Mouse (Mus musculus): Measurements from ENCODE around the gene Dgat2l6. TPM values are rescaled to one million over a fixed set of nuclear protein-coding genes. Genes with fewer than 3 reads are reported as not detected.

The Dgat2l6 gene
- not detected for total RNA-seq (2021)

DNA sequence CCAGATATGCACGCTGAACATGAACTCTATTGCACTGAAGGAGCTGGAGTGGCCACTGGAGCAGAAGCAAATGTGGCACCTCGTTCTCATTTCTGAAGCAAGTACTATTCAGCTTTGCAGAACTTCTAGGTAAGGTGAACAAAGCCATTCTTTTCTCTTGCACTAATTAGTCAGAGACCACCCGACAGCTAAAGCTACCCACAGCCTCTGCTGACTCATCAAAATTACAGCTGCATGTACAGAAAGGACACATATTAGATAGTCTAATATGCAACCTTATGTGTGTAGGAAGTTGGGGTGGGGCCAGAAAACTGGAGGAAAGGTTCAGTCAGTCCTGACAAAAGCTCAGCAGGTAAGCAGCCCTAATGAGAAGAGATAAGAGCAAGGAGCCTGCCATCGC lies at the start of gene Dgat2l6:
Dgat2l6 (plus strand) TSS at position 368 of the 400 bp plus-strand sequence.
- intact Hi-C loops (cut with DNase I) = no loop called here
- DNase-seq (ENCODE audit: low spot score) = no peak

DNA sequence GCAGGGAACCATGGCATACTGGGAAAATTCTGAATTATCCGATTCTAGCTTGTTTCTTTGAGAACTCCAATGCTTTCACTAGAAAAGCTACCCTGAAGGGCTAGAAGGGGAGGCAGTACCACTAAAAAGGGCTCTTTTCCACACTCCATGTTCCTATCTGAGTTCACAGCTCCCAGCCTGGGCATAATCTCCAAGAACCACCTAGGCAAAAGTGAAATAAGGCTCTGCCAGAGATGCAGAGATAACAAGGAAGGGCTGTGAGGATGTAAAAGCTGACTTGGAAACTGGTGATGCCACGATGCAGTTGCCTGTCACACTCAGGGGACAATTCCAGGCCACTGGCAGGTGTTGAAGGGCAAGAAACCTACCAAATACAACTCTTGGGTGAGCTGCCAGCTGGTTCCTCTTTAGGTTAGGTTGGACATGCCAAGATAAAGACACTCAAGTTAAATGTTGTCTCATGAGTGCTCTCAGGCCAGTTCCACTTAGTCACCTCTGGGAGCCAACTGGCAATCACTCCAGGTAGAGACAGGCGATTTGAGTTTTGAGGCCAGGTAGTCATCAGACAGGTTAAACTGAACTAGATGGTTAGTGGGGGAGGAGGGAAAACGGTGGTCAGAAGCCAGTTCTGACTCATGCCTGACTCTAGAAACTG lies 48.9 kb upstream of the Dgat2l6 start:
- DNase-seq (ENCODE audit: low spot score) = no peak
- intact Hi-C loops (cut with DNase I) = no loop called here

DNA sequence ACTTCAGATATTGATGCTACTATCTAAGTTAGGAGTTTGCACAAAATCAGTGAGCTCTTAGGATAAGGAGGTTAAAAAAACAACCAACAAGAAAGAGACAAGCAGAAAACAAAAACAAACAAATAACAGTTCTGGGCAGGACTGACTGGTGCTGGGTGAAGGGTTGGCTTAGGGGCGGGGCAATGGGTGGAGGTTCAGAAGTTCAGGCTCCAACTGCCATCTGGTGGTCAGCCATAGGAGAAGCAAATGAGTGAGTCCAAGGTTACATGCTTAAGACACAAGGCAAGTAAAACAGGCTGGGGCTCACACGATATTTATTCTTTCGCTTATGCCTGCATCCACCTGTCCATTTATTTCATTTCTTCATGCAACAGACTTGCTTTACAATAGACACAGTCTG lies 44.3 kb upstream of the Dgat2l6 start:
- peak; percentile 19 for DNase-seq (ENCODE audit: low spot score)
- intact Hi-C loops (cut with DNase I) = loop anchor here (1.0 to 5.0 kb wide), 5 partner anchors 83 to 1350 kb away; no protein-coding TSS in a partner anchor

DNA sequence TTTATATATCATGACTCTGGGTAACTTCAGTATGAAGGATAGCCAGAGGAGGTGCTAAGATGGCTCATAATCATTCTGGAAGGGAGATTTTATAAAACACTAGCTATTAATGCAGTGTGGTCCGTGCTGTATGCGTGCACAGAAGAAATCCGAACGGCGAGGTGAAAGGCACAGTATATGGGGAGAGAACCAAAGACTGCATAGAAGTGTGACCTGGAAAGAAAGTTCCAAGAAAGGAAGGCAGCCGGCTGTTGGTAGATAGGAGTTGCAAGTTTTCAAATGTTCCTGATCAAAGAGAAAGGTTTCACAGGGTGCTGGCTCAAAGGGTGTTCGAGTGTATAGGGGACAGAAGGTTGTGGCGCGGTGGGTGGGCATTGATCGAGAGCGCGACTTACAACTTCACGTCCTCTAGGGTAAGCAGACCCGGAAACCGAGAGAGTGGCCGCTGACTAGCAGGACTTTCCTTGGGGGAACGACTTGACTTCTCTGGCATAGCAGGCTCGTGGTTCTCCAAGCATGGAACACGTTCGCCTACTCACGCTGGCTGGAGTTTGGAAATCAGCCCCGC lies 31.1 kb upstream of the Dgat2l6 start:
- intact Hi-C loops (cut with DNase I) = no loop called here

DNA sequence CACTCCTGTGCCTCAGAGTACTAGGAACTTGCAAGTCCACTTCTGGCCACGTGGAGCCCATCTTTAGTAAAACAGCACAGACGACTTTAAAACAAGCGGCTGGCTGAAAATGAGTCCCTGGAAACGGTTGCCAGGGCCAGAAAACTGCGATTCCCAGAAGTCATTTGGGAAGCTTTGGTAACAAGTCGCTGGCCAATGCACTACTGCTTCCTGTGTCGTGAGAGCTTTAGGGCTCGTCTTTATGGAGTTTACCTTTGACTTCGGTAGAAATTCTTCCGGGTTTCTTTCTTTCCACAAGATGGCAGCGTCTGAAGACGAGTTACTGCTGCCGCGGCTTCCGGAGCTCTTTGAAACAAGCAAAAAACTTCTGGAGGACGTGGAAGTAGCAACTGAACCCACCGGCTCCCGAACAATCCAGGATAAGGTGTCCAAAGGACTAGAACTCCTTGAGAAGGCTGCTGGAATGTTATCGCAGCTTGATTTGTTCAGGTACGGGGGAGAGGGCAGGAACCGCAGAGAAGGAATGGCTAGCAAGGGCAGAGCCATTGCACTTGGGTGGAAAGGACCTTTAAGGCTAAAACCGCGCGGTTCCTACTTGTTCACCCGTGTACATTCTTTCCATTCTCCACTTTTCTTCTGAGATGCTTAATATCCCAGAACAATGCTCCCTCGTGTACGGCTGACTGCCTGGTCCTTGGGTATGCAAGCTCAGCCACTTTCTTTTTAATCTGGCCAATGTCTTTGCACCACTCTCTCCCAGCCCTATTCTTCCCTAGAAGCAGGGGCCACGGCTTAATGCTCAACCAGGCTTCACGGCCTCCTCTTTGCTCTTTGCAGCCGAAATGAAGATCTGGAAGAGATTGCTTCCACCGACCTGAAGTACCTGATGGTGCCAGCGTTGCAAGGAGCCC lies 30.3 kb upstream of the Dgat2l6 start, which contains the start of gene Igbp1:
Igbp1 (plus strand) TSS at position 224 of the 911 bp plus-strand sequence.
- DNase-seq (ENCODE audit: low spot score) = peak; percentile 67
- intact Hi-C loops (cut with DNase I) = no loop called here

More for the DNA sequence above, 31.1 kb upstream of the Dgat2l6 start:
- no peak for DNase-seq (ENCODE audit: low spot score)

- DNase-seq (ENCODE audit: low spot score) = no peak
- intact Hi-C loops (cut with DNase I) = loop anchor here (10.0 kb wide), 1 partner anchor 230 kb away; no protein-coding TSS in a partner anchor
Measured at GRCm38 (mm10) chrX:100504175-100504851, 20.3 kb upstream of the Dgat2l6 start.

- no peak for DNase-seq (ENCODE audit: low spot score)
- intact Hi-C loops (cut with DNase I) = loop anchor here (10.0 kb wide), 1 partner anchor 227 kb away; no protein-coding TSS in a partner anchor
Measured at GRCm38 (mm10) chrX:100508164-100508563, 16.5 kb upstream of the Dgat2l6 start.

- intact Hi-C loops (cut with DNase I) = loop anchor here (10.0 kb wide), 1 partner anchor 225 kb away; no protein-coding TSS in a partner anchor
- no peak for DNase-seq (ENCODE audit: low spot score)
Measured at GRCm38 (mm10) chrX:100509921-100510320, 14.7 kb upstream of the Dgat2l6 start.

DNA sequence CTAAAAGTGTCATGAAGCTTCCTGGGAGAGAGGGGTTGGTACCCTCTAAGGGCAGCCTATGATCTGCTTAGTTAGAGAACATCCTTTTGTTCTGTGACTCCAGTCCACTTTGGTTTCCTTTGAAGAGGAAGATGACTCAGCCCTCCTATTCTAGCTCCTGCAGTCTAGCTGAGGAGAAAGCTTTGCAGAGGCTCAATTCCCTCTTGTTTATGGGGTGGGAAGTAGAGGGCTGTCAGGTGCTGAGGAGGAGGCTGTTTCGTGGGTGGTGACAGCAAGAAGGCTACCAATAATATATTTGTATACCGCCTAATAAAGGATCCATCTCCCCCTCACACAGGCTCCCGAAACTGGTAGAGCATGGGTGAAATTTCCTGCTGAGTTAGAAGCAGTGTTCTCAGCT lies 8.0 kb upstream of the Dgat2l6 start:
- DNase-seq (ENCODE audit: low spot score) = no peak
- intact Hi-C loops (cut with DNase I) = no loop called here

DNA sequence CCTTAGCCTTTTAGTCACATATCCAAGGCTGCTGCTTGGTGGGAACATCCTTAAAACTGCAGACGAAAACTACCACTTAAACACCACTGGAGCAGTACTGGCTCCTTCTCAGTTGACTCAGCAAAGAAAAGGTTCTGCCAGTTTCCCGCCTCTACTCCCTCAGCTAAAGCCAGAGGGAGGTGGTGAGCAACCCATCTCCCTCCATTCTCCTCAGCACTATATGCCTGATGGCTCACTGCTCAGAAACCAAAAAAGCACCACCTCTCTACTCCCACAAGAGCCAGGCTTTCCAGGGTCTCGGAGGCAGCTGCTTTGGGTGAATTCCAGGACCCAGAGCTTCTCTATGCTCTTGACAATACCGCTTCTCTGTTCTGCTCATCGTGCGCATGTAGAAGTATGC lies 7.0 kb upstream of the Dgat2l6 start:
- DNase-seq (ENCODE audit: low spot score) = no peak
- intact Hi-C loops (cut with DNase I) = no loop called here

GRCm38 (mm10) chrX:100518532-100518931 lies 6.1 kb upstream of the Dgat2l6 start:
- DNase-seq (ENCODE audit: low spot score) = no peak
- intact Hi-C loops (cut with DNase I) = no loop called here

DNA sequence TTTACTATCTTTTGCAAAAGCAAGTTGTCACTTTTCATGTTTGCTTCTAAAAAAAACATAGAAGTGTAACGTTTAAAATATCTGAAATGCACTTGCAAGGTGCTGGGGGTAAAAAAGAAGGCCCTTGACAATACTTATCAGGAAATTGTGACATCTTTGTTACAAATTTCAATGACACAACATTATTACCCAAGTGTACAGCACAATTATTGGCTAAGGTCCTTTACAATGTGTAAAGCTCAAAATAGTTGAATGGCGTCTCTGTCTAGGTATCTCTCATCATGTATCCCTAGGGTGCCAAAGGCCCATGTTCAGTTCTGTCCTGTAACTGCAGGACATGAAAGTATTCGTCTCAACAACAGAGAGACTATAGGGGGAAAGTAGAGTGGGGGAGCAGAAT lies 31.4 kb downstream of the Dgat2l6 start:
- no peak for DNase-seq (ENCODE audit: low spot score)
- intact Hi-C loops (cut with DNase I) = no loop called here

- intact Hi-C loops (cut with DNase I) = no loop called here
- DNase-seq (ENCODE audit: low spot score) = no peak
Measured at GRCm38 (mm10) chrX:100565696-100566095, 41.1 kb downstream of the Dgat2l6 start.

GRCm38 (mm10) chrX:100571951-100572350 lies 47.3 kb downstream of the Dgat2l6 start, which contains the start of gene Awat1:
TSS of gene Awat1 (plus strand) at chrX:100572251.
- intact Hi-C loops (cut with DNase I) = no loop called here
- no peak for DNase-seq (ENCODE audit: low spot score)

DNA sequence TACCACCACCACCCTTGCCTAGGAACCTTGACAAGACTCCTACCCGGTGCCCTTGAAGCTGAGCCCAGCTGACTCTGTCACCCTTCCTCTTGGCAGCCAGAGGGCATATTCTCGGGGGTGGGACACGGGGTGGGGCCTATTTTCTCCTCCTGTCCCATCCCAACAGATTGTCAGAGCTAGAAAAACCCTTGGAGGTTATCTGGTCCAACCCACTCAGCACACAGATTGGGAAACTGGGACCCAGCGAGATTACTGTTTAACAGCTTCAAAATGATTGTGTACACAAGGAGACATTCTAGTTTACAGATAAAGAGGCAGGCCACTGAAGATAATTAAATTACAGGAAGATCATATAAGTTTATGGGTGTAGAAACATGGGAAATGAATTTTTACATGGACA lies 70.2 kb downstream of the Dgat2l6 start, which contains the start of gene P2ry4:
P2ry4 (minus strand) TSS at position 79 of the 400 bp plus-strand sequence.
- DNase-seq (ENCODE audit: low spot score) = no peak
- intact Hi-C loops (cut with DNase I) = no loop called here

Other genes starting within 250 kb of the Dgat2l6 start
- gene Otud6a, start 95.8 kb upstream of the Dgat2l6 start, total RNA-seq (2021) = not detected
- gene Awat2, start 82.1 kb upstream of the Dgat2l6 start, total RNA-seq (2021) = not detected
- 10 to 100 TPM; 37.5 to 39.7 TPM for gene Igbp1, start 30.5 kb upstream of the Dgat2l6 start, total RNA-seq (2021)
- gene Awat1, start 47.4 kb downstream of the Dgat2l6 start, total RNA-seq (2021) = not detected
- gene P2ry4, start 70.0 kb downstream of the Dgat2l6 start, total RNA-seq (2021) = not detected
- gene Arr3, start 80.7 kb downstream of the Dgat2l6 start, total RNA-seq (2021) = not detected
- under 1 TPM; 0.55 to 0.59 TPM for gene Kif4, start 100.9 kb downstream of the Dgat2l6 start, total RNA-seq (2021)
- gene Pdzd11, start 101.7 kb downstream of the Dgat2l6 start, total RNA-seq (2021) = 10 to 100 TPM; 25.9 to 27.1 TPM
- not detected for gene Gdpd2, start 205.0 kb downstream of the Dgat2l6 start, total RNA-seq (2021)
- gene Dlg3, start 242.9 kb downstream of the Dgat2l6 start, total RNA-seq (2021) = 1 to 10 TPM; 3.2 to 3.4 TPM